Mouse (Mus musculus) brain, embryonic 14.5 days (tissue): ENCODE measurements at regions not wholly inside any gene's neighbourhood (a gene's known extent, or its start where the extent isn't known, plus 50 kb on each side); places are given as distances from the start of the nearest gene placed in this dataset.

Source experiments
- CTCF ChIP-seq: fragments of 200-500 bp; IDR thresholded peaks from 2 replicates; pipeline ENCODE4 v1.5.1; 2012; ENCODE audit warnings: inconsistent platforms, mild to moderate bottlenecking, moderate library complexity, borderline replicate concordance; ENCODE audit not compliant: insufficient read depth, insufficient read length; ENCODE audit errors: extremely low read depth
- POLR2A ChIP-seq: fragments of 200-500 bp; IDR thresholded peaks from 2 replicates; pipeline ENCODE4 v1.6.1; 2012; ENCODE audit warnings: mild to moderate bottlenecking, inconsistent platforms, borderline replicate concordance; ENCODE audit not compliant: poor library complexity, insufficient read depth, insufficient read length, severe bottlenecking; ENCODE audit errors: extremely low read depth

GRCm38 (mm10) chr2:131407337-131407736 is 54.6 kb upstream of the Rnf24 start:
- TF ChIP-seq POLR2A (no peak), CTCF (no peak)
